Mouse (Mus musculus): ENCODE measurements around the gene Cul5. TPM values are rescaled to one million over a fixed set of nuclear protein-coding genes. Genes with fewer than 3 reads are reported as not detected.

The Cul5 gene
- polyA plus RNA-seq, 1 experiment from 2014 or later, result 47.8 TPM

- H3K36me3 ChIP-seq (ENCODE audit: control insufficient read depth, insufficient read depth, low read length), result no peaks in the 10 kb centered on the region
- 85% methylated on average over 4 of the region's 4 CpGs for WGBS
- no peak for ATAC-seq (replicated peaks; ENCODE audit: low FRiP score)
Observed at GRCm38 (mm10) chr9:53614286-53614685, 55.5 kb downstream of the Cul5 start.

GRCm38 (mm10) chr9:53609968-53610781, 59.6 kb downstream of the Cul5 start, which contains the start of gene Acat1:
Acat1 (minus strand) TSS chr9:53610382.
- Histone ChIP-seq H3K9ac (ENCODE audit: low read length) (peak within 1 kb of the TSS; percentile 66), H3K9me3 (ENCODE audit: control insufficient read depth, low read length) (no peaks in the 10 kb centered on the region), H3K27ac (ENCODE audit: low read depth, low read length) (no peak within 1 kb of the TSS), H3K4me1 (replicated peaks; ENCODE audit: control insufficient read depth, insufficient read depth, low read length) (no peaks in the 10 kb centered on the region), H3K36me3 (ENCODE audit: control insufficient read depth, insufficient read depth, low read length) (no peaks in the 10 kb centered on the region), H3K4me2 (ENCODE audit: low read depth, low read length, severe bottlenecking) (peak within 1 kb of the TSS; percentile 86), H3K27me3 (ENCODE audit: control insufficient read depth, insufficient read depth, low read length) (no peaks in the 10 kb centered on the region; the same call in 1 of the 2 replicates), H3K4me3 (ENCODE audit: low read depth, low read length) (peak within 1 kb of the TSS; percentile 52)
- WGBS, result 7% methylated on average over 51 of the region's 52 CpGs
- peak; percentile 99 for ATAC-seq (replicated peaks; ENCODE audit: low FRiP score)
- peak; percentile 92 for DNase-seq (ENCODE audit: low spot score)

More at GRCm38 (mm10) chr9:53614286-53614685, 55.5 kb downstream of the Cul5 start:
- no peak overlapping the region for H3K9ac ChIP-seq (ENCODE audit: low read length)
- H3K27ac ChIP-seq (ENCODE audit: low read depth, low read length), result no peak overlapping the region
- no peak overlapping the region for H3K4me3 ChIP-seq (ENCODE audit: low read depth, low read length)
- no peaks in the 10 kb centered on the region for H3K27me3 ChIP-seq (ENCODE audit: control insufficient read depth, insufficient read depth, low read length)
- no peak for DNase-seq (ENCODE audit: low spot score)
- H3K9me3 ChIP-seq (ENCODE audit: control insufficient read depth, low read length), result no peaks in the 10 kb centered on the region
- H3K4me2 ChIP-seq (ENCODE audit: low read depth, low read length, severe bottlenecking), result no peak overlapping the region
- H3K4me1 ChIP-seq (replicated peaks; ENCODE audit: control insufficient read depth, insufficient read depth, low read length), result no peaks in the 10 kb centered on the region

- WGBS, result 81% methylated on average over 12 of the region's 12 CpGs
- H3K27ac ChIP-seq (ENCODE audit: low read depth, low read length), result no peak overlapping the region
Observed at GRCm38 (mm10) chr9:53609306-53609967, 60.4 kb downstream of the Cul5 start.

GRCm38 (mm10) chr9:53607816-53608215, 62.0 kb downstream of the Cul5 start:
- H3K4me3 ChIP-seq (ENCODE audit: low read depth, low read length), result no peak overlapping the region
- H3K27ac ChIP-seq (ENCODE audit: low read depth, low read length), result no peak overlapping the region
- DNase-seq (ENCODE audit: low spot score), result no peak
- no peaks in the 10 kb centered on the region; the same call in 1 of the 2 replicates for H3K27me3 ChIP-seq (ENCODE audit: control insufficient read depth, insufficient read depth, low read length)
- WGBS, result 94% methylated on average over 4 of the region's 4 CpGs
- no peaks in the 10 kb centered on the region for H3K9me3 ChIP-seq (ENCODE audit: control insufficient read depth, low read length)
- no peak overlapping the region for H3K9ac ChIP-seq (ENCODE audit: low read length)
- no peaks in the 10 kb centered on the region for H3K36me3 ChIP-seq (ENCODE audit: control insufficient read depth, insufficient read depth, low read length)
- no peak overlapping the region for H3K4me2 ChIP-seq (ENCODE audit: low read depth, low read length, severe bottlenecking)
- H3K4me1 ChIP-seq (replicated peaks; ENCODE audit: control insufficient read depth, insufficient read depth, low read length), result no peaks in the 10 kb centered on the region
- no peak for ATAC-seq (replicated peaks; ENCODE audit: low FRiP score)

More at GRCm38 (mm10) chr9:53609306-53609967, 60.4 kb downstream of the Cul5 start:
- no peaks in the 10 kb centered on the region for H3K4me1 ChIP-seq (replicated peaks; ENCODE audit: control insufficient read depth, insufficient read depth, low read length)
- no peak for ATAC-seq (replicated peaks; ENCODE audit: low FRiP score)
- no peak for DNase-seq (ENCODE audit: low spot score)
- H3K9ac ChIP-seq (ENCODE audit: low read length), result peak overlapping the region; percentile 66
- H3K9me3 ChIP-seq (ENCODE audit: control insufficient read depth, low read length), result no peaks in the 10 kb centered on the region
- H3K36me3 ChIP-seq (ENCODE audit: control insufficient read depth, insufficient read depth, low read length), result no peaks in the 10 kb centered on the region
- H3K27me3 ChIP-seq (ENCODE audit: control insufficient read depth, insufficient read depth, low read length), result no peaks in the 10 kb centered on the region; the same call in 1 of the 2 replicates
- H3K4me2 ChIP-seq (ENCODE audit: low read depth, low read length, severe bottlenecking), result peak overlapping the region; percentile 86
- peak overlapping the region; percentile 52 for H3K4me3 ChIP-seq (ENCODE audit: low read depth, low read length)

- Histone ChIP-seq H3K4me2 (ENCODE audit: low read depth, low read length, severe bottlenecking) (no peak overlapping the region), H3K9ac (ENCODE audit: low read length) (no peak overlapping the region), H3K4me3 (ENCODE audit: low read depth, low read length) (no peak overlapping the region), H3K27ac (ENCODE audit: low read depth, low read length) (no peak overlapping the region), H3K27me3 (ENCODE audit: control insufficient read depth, insufficient read depth, low read length) (no peaks in the 10 kb centered on the region; the same call in 1 of the 2 replicates), H3K36me3 (ENCODE audit: control insufficient read depth, insufficient read depth, low read length) (no peaks in the 10 kb centered on the region), H3K9me3 (ENCODE audit: control insufficient read depth, low read length) (no peaks in the 10 kb centered on the region), H3K4me1 (replicated peaks; ENCODE audit: control insufficient read depth, insufficient read depth, low read length) (no peaks in the 10 kb centered on the region)
- WGBS, result 93% methylated on average over 3 of the region's 3 CpGs
- ATAC-seq (replicated peaks; ENCODE audit: low FRiP score), result no peak
- no peak for DNase-seq (ENCODE audit: low spot score)
Observed at GRCm38 (mm10) chr9:53607192-53607591, 62.6 kb downstream of the Cul5 start.

- ATAC-seq (replicated peaks; ENCODE audit: low FRiP score) (no peak), DNase-seq (ENCODE audit: low spot score) (no peak)
- Histone ChIP-seq H3K4me2 (ENCODE audit: low read depth, low read length, severe bottlenecking) (no peak overlapping the region), H3K27me3 (ENCODE audit: control insufficient read depth, insufficient read depth, low read length) (no peaks in the 10 kb centered on the region; the same call in 1 of the 2 replicates), H3K36me3 (ENCODE audit: control insufficient read depth, insufficient read depth, low read length) (no peaks in the 10 kb centered on the region), H3K9ac (ENCODE audit: low read length) (no peak overlapping the region), H3K9me3 (ENCODE audit: control insufficient read depth, low read length) (no peaks in the 10 kb centered on the region), H3K27ac (ENCODE audit: low read depth, low read length) (no peak overlapping the region), H3K4me3 (ENCODE audit: low read depth, low read length) (no peak overlapping the region), H3K4me1 (replicated peaks; ENCODE audit: control insufficient read depth, insufficient read depth, low read length) (no peaks in the 10 kb centered on the region)
- WGBS, result 93% methylated on average over 5 of the region's 5 CpGs
Observed at GRCm38 (mm10) chr9:53604954-53605353, 64.9 kb downstream of the Cul5 start.

GRCm38 (mm10) chr9:53603849-53604248, 66.0 kb downstream of the Cul5 start:
- ATAC-seq (replicated peaks; ENCODE audit: low FRiP score) (no peak), DNase-seq (ENCODE audit: low spot score) (no peak)
- Histone ChIP-seq H3K4me2 (ENCODE audit: low read depth, low read length, severe bottlenecking) (no peak overlapping the region), H3K9me3 (ENCODE audit: control insufficient read depth, low read length) (no peaks in the 10 kb centered on the region), H3K4me1 (replicated peaks; ENCODE audit: control insufficient read depth, insufficient read depth, low read length) (no peaks in the 10 kb centered on the region), H3K36me3 (ENCODE audit: control insufficient read depth, insufficient read depth, low read length) (no peaks in the 10 kb centered on the region), H3K9ac (ENCODE audit: low read length) (no peak overlapping the region), H3K4me3 (ENCODE audit: low read depth, low read length) (no peak overlapping the region), H3K27me3 (ENCODE audit: control insufficient read depth, insufficient read depth, low read length) (no peaks in the 10 kb centered on the region), H3K27ac (ENCODE audit: low read depth, low read length) (no peak overlapping the region)
- WGBS, result 88% methylated on average over 3 of the region's 3 CpGs

- H3K27me3 ChIP-seq (ENCODE audit: control insufficient read depth, insufficient read depth, low read length), result no peaks in the 10 kb centered on the region
- no peaks in the 10 kb centered on the region for H3K4me1 ChIP-seq (replicated peaks; ENCODE audit: control insufficient read depth, insufficient read depth, low read length)
- 81% methylated on average over 1 of the region's 1 CpGs for WGBS
Observed at GRCm38 (mm10) chr9:53603384-53603783, 66.4 kb downstream of the Cul5 start.

More at GRCm38 (mm10) chr9:53603384-53603783, 66.4 kb downstream of the Cul5 start:
- Histone ChIP-seq H3K9me3 (ENCODE audit: control insufficient read depth, low read length) (no peaks in the 10 kb centered on the region), H3K4me2 (ENCODE audit: low read depth, low read length, severe bottlenecking) (no peak overlapping the region), H3K9ac (ENCODE audit: low read length) (no peak overlapping the region), H3K27ac (ENCODE audit: low read depth, low read length) (no peak overlapping the region), H3K36me3 (ENCODE audit: control insufficient read depth, insufficient read depth, low read length) (no peaks in the 10 kb centered on the region), H3K4me3 (ENCODE audit: low read depth, low read length) (no peak overlapping the region)
- DNase-seq (ENCODE audit: low spot score) (no peak), ATAC-seq (replicated peaks; ENCODE audit: low FRiP score) (no peak)

All from forebrain, embryonic 11.5 days (tissue).